Mouse (Mus musculus): ENCODE measurements around the gene Gucy2d.

GRCm38 (mm10) chr7:98498101-98498500 lies 57.9 kb downstream of the Gucy2d start:
- TF ChIP-seq POLR2A (IDR thresholded peaks at IDR 0.05; ENCODE audit: low read depth, low read length) (no peak), CTCF (IDR thresholded peaks at IDR 0.05; ENCODE audit: extremely low read depth, insufficient read depth, insufficient read length, insufficient replicate concordance) (no peak)

Measured in spleen, adult 2 months (tissue).